Mouse (Mus musculus): ENCODE data around the gene Ncapg. TPM values are rescaled to one million over a fixed set of nuclear protein-coding genes. Genes with fewer than 3 reads are reported as not detected.
"Not testable (repeated sequence)": the region's sequence is repeated elsewhere in the genome, so short reads cannot be mapped to it uniquely, and the experiment has no call there.

The Ncapg gene
- 55.5 and 60.4 TPM in 2 replicates for polyA plus RNA-seq (2015; fragmentation: Nextera tagmentation; extraction: Ambion mirVana)

- H3K36me3 ChIP-seq, result peaks cover 5% of the 10 kb centered on the region
- H3K4me2 ChIP-seq, result peak within 1 kb of the TSS; percentile 85
- ATAC-seq (replicated peaks; ENCODE audit: low FRiP score), result peak; percentile 100
- peak within 1 kb of the TSS; percentile 93 for H3K27ac ChIP-seq
- H3K4me3 ChIP-seq (replicated peaks), result peak within 1 kb of the TSS; percentile 82
- H3K4me1 ChIP-seq, result peaks cover 10% of the 10 kb centered on the region; the same call in 1 of the 2 replicates
- H3K9me3 ChIP-seq (replicated peaks), result no peaks in the 10 kb centered on the region
- H3K27me3 ChIP-seq, result no peaks in the 10 kb centered on the region
- H3K9ac ChIP-seq, result peak within 1 kb of the TSS; percentile 80
- WGBS, result under 1% methylated on average over 66 of the region's 66 CpGs
Measured at GRCm38 (mm10) chr5:45669598-45670279, at the start of gene Ncapg. Gene Ncapg (plus strand): TSS chr5:45669919.

GRCm38 (mm10) chr5:45621511-45621910, 48.2 kb upstream of the Ncapg start:
- ATAC-seq (replicated peaks; ENCODE audit: low FRiP score), result no peak
- Histone ChIP-seq H3K4me2 (no peak overlapping the region), H3K9ac (no peak overlapping the region), H3K4me1 (no peaks in the 10 kb centered on the region), H3K27ac (no peak overlapping the region), H3K4me3 (replicated peaks) (no peak overlapping the region), H3K27me3 (no peaks in the 10 kb centered on the region), H3K36me3 (no peaks in the 10 kb centered on the region), H3K9me3 (replicated peaks) (0 out of 2 replicates have a peak, but pooled peaks cover 4% of the 10 kb centered on the region)
- WGBS, result 52% methylated on average over 3 of the region's 3 CpGs

GRCm38 (mm10) chr5:45627771-45628170, 41.9 kb upstream of the Ncapg start:
- Histone ChIP-seq H3K4me3 (replicated peaks) (no peak overlapping the region), H3K27me3 (no peaks in the 10 kb centered on the region), H3K36me3 (no peaks in the 10 kb centered on the region), H3K4me1 (no peaks in the 10 kb centered on the region), H3K9me3 (replicated peaks) (0 out of 2 replicates have a peak, but pooled peaks cover 4% of the 10 kb centered on the region), H3K9ac (no peak overlapping the region), H3K27ac (no peak overlapping the region), H3K4me2 (no peak overlapping the region)
- 72% methylated on average over 1 of the region's 1 CpGs for WGBS
- no peak for ATAC-seq (replicated peaks; ENCODE audit: low FRiP score)

- H3K27ac ChIP-seq, result no peak overlapping the region
- H3K9ac ChIP-seq, result no peak overlapping the region
- no peaks in the 10 kb centered on the region for H3K36me3 ChIP-seq
- no peaks in the 10 kb centered on the region for H3K27me3 ChIP-seq
- H3K9me3 ChIP-seq (replicated peaks), result no peaks in the 10 kb centered on the region
- H3K4me3 ChIP-seq (replicated peaks), result no peak overlapping the region
- no peak overlapping the region for H3K4me2 ChIP-seq
- ATAC-seq (replicated peaks; ENCODE audit: low FRiP score), result no peak
- H3K4me1 ChIP-seq, result no peaks in the 10 kb centered on the region
Measured at GRCm38 (mm10) chr5:45629470-45629869, 40.2 kb upstream of the Ncapg start.

GRCm38 (mm10) chr5:45638378-45638777, 31.3 kb upstream of the Ncapg start:
- Histone ChIP-seq H3K36me3 (no peaks in the 10 kb centered on the region), H3K4me1 (peaks cover 11% of the 10 kb centered on the region), H3K9me3 (replicated peaks) (no peaks in the 10 kb centered on the region), H3K4me3 (replicated peaks) (no peak overlapping the region), H3K4me2 (peak overlapping the region; percentile 99), H3K27me3 (peaks cover 14% of the 10 kb centered on the region; the same call in 1 of the 2 replicates), H3K9ac (no peak overlapping the region), H3K27ac (no peak overlapping the region)
- 53% methylated on average over 3 of the region's 3 CpGs for WGBS
- ATAC-seq (replicated peaks; ENCODE audit: low FRiP score), result no peak

- 0 out of 2 replicates have a peak within 1 kb of the TSS, but pooled peaks have one; percentile 18 for H3K27ac ChIP-seq
Measured at GRCm38 (mm10) chr5:45638806-45639714, 30.7 kb upstream of the Ncapg start, which contains the start of gene Fam184b. Gene Fam184b (minus strand): TSS chr5:45639614.

GRCm38 (mm10) chr5:45639715-45640092, 30.0 kb upstream of the Ncapg start:
- peak overlapping the region; percentile 99 for H3K4me2 ChIP-seq

More at GRCm38 (mm10) chr5:45638806-45639714, 30.7 kb upstream of the Ncapg start, which contains the start of gene Fam184b:
- Histone ChIP-seq H3K9ac (peak within 1 kb of the TSS; percentile 49), H3K4me2 (peak within 1 kb of the TSS; percentile 99), H3K4me3 (replicated peaks) (peak within 1 kb of the TSS; percentile 66), H3K27me3 (peaks cover 16% of the 10 kb centered on the region; the same call in 1 of the 2 replicates), H3K4me1 (peaks cover 11% of the 10 kb centered on the region), H3K9me3 (replicated peaks) (no peaks in the 10 kb centered on the region), H3K36me3 (no peaks in the 10 kb centered on the region)
- peak; percentile 88 for ATAC-seq (replicated peaks; ENCODE audit: low FRiP score)
- WGBS, result under 1% methylated on average over 48 of the region's 48 CpGs

GRCm38 (mm10) chr5:45651026-45651703, 18.6 kb upstream of the Ncapg start:
- Histone ChIP-seq H3K9me3 (replicated peaks) (no peaks in the 10 kb centered on the region), H3K4me1 (0 out of 2 replicates have a peak, but pooled peaks cover 2% of the 10 kb centered on the region), H3K27me3 (no peaks in the 10 kb centered on the region), H3K4me2 (no peak overlapping the region), H3K27ac (peak overlapping the region; percentile 58; the same call in 1 of the 2 replicates), H3K36me3 (no peaks in the 10 kb centered on the region), H3K4me3 (replicated peaks) (no peak overlapping the region), H3K9ac (no peak overlapping the region)
- WGBS, result 72% methylated on average over 2 of the region's 2 CpGs
- ATAC-seq (replicated peaks; ENCODE audit: low FRiP score), result no peak

More at GRCm38 (mm10) chr5:45639715-45640092, 30.0 kb upstream of the Ncapg start:
- 0 out of 2 replicates have a peak, but pooled peaks have one; percentile 19 for ATAC-seq (replicated peaks; ENCODE audit: low FRiP score)
- Histone ChIP-seq H3K9me3 (replicated peaks) (no peaks in the 10 kb centered on the region), H3K4me3 (replicated peaks) (peak overlapping the region; percentile 66), H3K27me3 (peaks cover 16% of the 10 kb centered on the region; the same call in 1 of the 2 replicates), H3K36me3 (no peaks in the 10 kb centered on the region), H3K9ac (peak overlapping the region; percentile 49), H3K27ac (no peak overlapping the region), H3K4me1 (peaks cover 11% of the 10 kb centered on the region)
- whole genome bisulfite sequencing, result 0% methylated on average over 8 of the region's 8 CpGs

GRCm38 (mm10) chr5:45658406-45658805, 11.3 kb upstream of the Ncapg start:
- not testable (repeated sequence) for H3K27me3 ChIP-seq; H3K4me2 ChIP-seq; H3K4me1 ChIP-seq; H3K36me3 ChIP-seq; H3K4me3 ChIP-seq (replicated peaks); H3K27ac ChIP-seq; H3K9me3 ChIP-seq (replicated peaks); H3K9ac ChIP-seq; ATAC-seq (replicated peaks; ENCODE audit: low FRiP score)
- 94% methylated on average over 13 of the region's 13 CpGs for WGBS

GRCm38 (mm10) chr5:45668324-45668723, 1.4 kb upstream of the Ncapg start:
- Histone ChIP-seq H3K27me3 (no peaks in the 10 kb centered on the region), H3K4me3 (replicated peaks) (peak overlapping the region; percentile 82), H3K9ac (no peak overlapping the region), H3K36me3 (peaks cover 3% of the 10 kb centered on the region; the same call in 1 of the 2 replicates), H3K4me1 (peaks cover 10% of the 10 kb centered on the region; the same call in 1 of the 2 replicates), H3K4me2 (peak overlapping the region; percentile 85), H3K9me3 (replicated peaks) (no peaks in the 10 kb centered on the region), H3K27ac (no peak overlapping the region)
- ATAC-seq (replicated peaks; ENCODE audit: low FRiP score), result no peak
- 18% methylated on average over 3 of the region's 3 CpGs for WGBS

GRCm38 (mm10) chr5:45668831-45669230, 888 bp upstream of the Ncapg start:
- WGBS, result 1% methylated on average over 3 of the region's 3 CpGs
- ATAC-seq (replicated peaks; ENCODE audit: low FRiP score), result peak; percentile 10; the same call in 1 of the 2 replicates

More at GRCm38 (mm10) chr5:45668831-45669230, 888 bp upstream of the Ncapg start:
- Histone ChIP-seq H3K36me3 (peaks cover 3% of the 10 kb centered on the region; the same call in 1 of the 2 replicates), H3K27me3 (no peaks in the 10 kb centered on the region), H3K4me1 (peaks cover 10% of the 10 kb centered on the region; the same call in 1 of the 2 replicates), H3K4me2 (peak overlapping the region; percentile 85), H3K27ac (peak overlapping the region; percentile 92), H3K4me3 (replicated peaks) (peak overlapping the region; percentile 82), H3K9ac (peak overlapping the region; percentile 80), H3K9me3 (replicated peaks) (no peaks in the 10 kb centered on the region)

Data from kidney, embryonic 15.5 days (tissue).